Mouse (Mus musculus) olfactory bulb, adult 2 months (tissue): ENCODE measurements at regions not wholly inside any gene's neighbourhood (a gene's known extent, or its start where the extent isn't known, plus 50 kb on each side); places are given as distances from the start of the nearest gene placed in this dataset.

Source experiments
- CTCF ChIP-seq: fragments of 200-500 bp; IDR thresholded peaks from 2 replicates; pipeline ENCODE4 v1.5.1; 2012; ENCODE audit warnings: low read depth, mild to moderate bottlenecking, low read length, moderate library complexity; ENCODE audit not compliant: insufficient read depth
- POLR2A ChIP-seq: fragments of 200-500 bp; IDR thresholded peaks from 2 replicates; pipeline ENCODE4 v1.6.1; 2012; ENCODE audit warnings: mild to moderate bottlenecking, low read depth, low read length, moderate library complexity; ENCODE audit not compliant: insufficient read depth

- TF ChIP-seq CTCF: no peak
- TF ChIP-seq POLR2A: no peak
These were observed 155.9 kb upstream of the Dio3 start for GRCm38 (mm10) chr12:110122976-110123375.
